8 mouse cellular contexts compared by ENCODE assay signal in genomic region chr12:12261987-12262971, GRCm38 (mm10). TPM values are rescaled to one million over a fixed set of nuclear protein-coding genes. Genes with fewer than 3 reads are reported as not detected.
DNase-seq lines count a peak whose midpoint lies in the region; ATAC-seq lines count a peak whose summit lies in the region.

Gene Fam49a (plus strand): TSS chr12:12262139.

- peak; percentile 78 for DNase-seq in forebrain, embryonic 14.5 days (ENCODE audit: low spot score)
- peak; percentile 79 to 83 for DNase-seq in heart, postnatal 10 days
- peak; percentile 69 to 86 for DNase-seq in kidney, postnatal 36 days
- DNase-seq in lung, adult 18-20 months: peak; percentile 80 to 81
- peak; percentile 39 for DNase-seq in testis, postnatal 14 days (ENCODE audit: low spot score)

- H3K9ac ChIP-seq in forebrain, embryonic 14.5 days (ENCODE audit: low read length): peak within 1 kb of the TSS; percentile 90
- peak within 1 kb of the TSS; percentile 93 for H3K9ac ChIP-seq in neural tube, embryonic 15.5 days (replicated peaks)

- H3K27me3 ChIP-seq in forebrain, embryonic 14.5 days (replicated peaks; ENCODE audit: control insufficient read depth, insufficient read depth, low read length): no peaks in the 10 kb centered on the region; the same call in 1 of the 2 replicates
- no peaks in the 10 kb centered on the region for H3K27me3 ChIP-seq in neural tube, embryonic 15.5 days (replicated peaks)

- peak within 1 kb of the TSS; percentile 95 for H3K4me3 ChIP-seq in brown adipose tissue, adult 24 weeks (ENCODE audit: insufficient read depth, low read depth, low read length)
- peak within 1 kb of the TSS; percentile 65 for H3K4me3 ChIP-seq in forebrain, embryonic 14.5 days (ENCODE audit: low read depth, low read length)
- H3K4me3 ChIP-seq in neural tube, embryonic 15.5 days (replicated peaks): peak within 1 kb of the TSS; percentile 89

- H3K4me1 ChIP-seq in brown adipose tissue, adult 24 weeks (ENCODE audit: control insufficient read depth, insufficient read depth, insufficient read length, low read length): peaks cover 25% of the 10 kb centered on the region
- H3K4me1 ChIP-seq in forebrain, embryonic 14.5 days (ENCODE audit: control insufficient read depth, insufficient read depth, low read length): peaks cover 21% of the 10 kb centered on the region
- H3K4me1 ChIP-seq in neural tube, embryonic 15.5 days: peaks cover 53% of the 10 kb centered on the region

- intact Hi-C loops in heart, postnatal 10 days (cut with DNase I): loop anchor here (2.0 kb wide), 3 partner anchors 41 to 83 kb away; no protein-coding TSS in a partner anchor

- H3K4me2 ChIP-seq in forebrain, embryonic 14.5 days (ENCODE audit: low read length): peak within 1 kb of the TSS; percentile 78
- H3K4me2 ChIP-seq in neural tube, embryonic 15.5 days: peak within 1 kb of the TSS; percentile 78

- H3K36me3 ChIP-seq in forebrain, embryonic 14.5 days (ENCODE audit: control insufficient read depth, insufficient read depth, low read length): no peaks in the 10 kb centered on the region
- no peaks in the 10 kb centered on the region for H3K36me3 ChIP-seq in neural tube, embryonic 15.5 days

- peak; percentile 68 for ATAC-seq in CD4-positive, CD25-positive, alpha-beta regulatory T cell, adult 4 months
- ATAC-seq in forebrain, embryonic 14.5 days: peak; percentile 93
- peak; percentile 86 for ATAC-seq in neural tube, embryonic 15.5 days (ENCODE audit: low FRiP score)

- H3K9me3 ChIP-seq in forebrain, embryonic 14.5 days (replicated peaks; ENCODE audit: control insufficient read depth, low read length): no peaks in the 10 kb centered on the region
- no peaks in the 10 kb centered on the region for H3K9me3 ChIP-seq in neural tube, embryonic 15.5 days (replicated peaks)

- H3K27ac ChIP-seq in brown adipose tissue, adult 24 weeks (replicated peaks; ENCODE audit: low read depth, low read length): peak within 1 kb of the TSS; percentile 87
- H3K27ac ChIP-seq in forebrain, embryonic 14.5 days (ENCODE audit: low read depth, low read length): peak within 1 kb of the TSS; percentile 81
- H3K27ac ChIP-seq in neural tube, embryonic 15.5 days (replicated peaks): peak within 1 kb of the TSS; percentile 85

- under 1% methylated on average over 57 of the region's 62 CpGs for WGBS in forebrain, embryonic 14.5 days
- WGBS in neural tube, embryonic 15.5 days: under 1% methylated on average over 47 of the region's 62 CpGs

RNA-seq across cellular contexts. Expression of gene Fam49a, which starts in this region (rescaled TPM):
- polyA plus RNA-seq in CD4-positive, CD25-positive, alpha-beta regulatory T cell, adult 4 months (2017; shearing (Covaris generic)): 10 to 100 TPM; 42.3 to 49.8 TPM
- polyA plus RNA-seq in brown adipose tissue, adult 24 weeks (2012; ENCODE audit: insufficient read depth, insufficient read length, missing spikeins): 16.8 and 23.9 TPM in 2 replicates
- 131 and 182 TPM in 2 replicates for polyA plus RNA-seq in forebrain, embryonic 14.5 days (2014; fragmentation: Nextera tagmentation; extraction: Ambion mirVana)
- 10 to 100 TPM; 14.7 to 15.6 TPM for total RNA-seq in heart, postnatal 10 days (2021)
- 58.2 and 59.1 TPM in 2 replicates for polyA plus RNA-seq in neural tube, embryonic 15.5 days (2015; fragmentation: Nextera tagmentation; extraction: Ambion mirVana)

Comparison
In these comparisons a context has a peak if more than half of its experiments do, and no peak if none do; other contexts are left out.
1. Peak in every context shown above with its lines: DNase-seq, ATAC-seq, H3K4me3 ChIP-seq and H3K27ac ChIP-seq.